Mouse (Mus musculus): ENCODE data around the gene Zfp426.

- TF ChIP-seq ZC3H11A (IDR thresholded peaks at IDR 0.05; ENCODE audit: borderline replicate concordance, low read depth, low read length) (no peak), HCFC1 (IDR thresholded peaks at IDR 0.05; ENCODE audit: borderline replicate concordance, insufficient read depth, low read length) (no peak), ZNF384 (IDR thresholded peaks at IDR 0.05; ENCODE audit: low read depth, low read length) (no peak)
Observed at GRCm38 (mm10) chr9:20443183-20443783, 49.3 kb downstream of the Zfp426 start.

Measured in ES-E14 (cell line).